Comparison of ENCODE assay signal across 8 mouse cellular contexts in the genomic region with DNA sequence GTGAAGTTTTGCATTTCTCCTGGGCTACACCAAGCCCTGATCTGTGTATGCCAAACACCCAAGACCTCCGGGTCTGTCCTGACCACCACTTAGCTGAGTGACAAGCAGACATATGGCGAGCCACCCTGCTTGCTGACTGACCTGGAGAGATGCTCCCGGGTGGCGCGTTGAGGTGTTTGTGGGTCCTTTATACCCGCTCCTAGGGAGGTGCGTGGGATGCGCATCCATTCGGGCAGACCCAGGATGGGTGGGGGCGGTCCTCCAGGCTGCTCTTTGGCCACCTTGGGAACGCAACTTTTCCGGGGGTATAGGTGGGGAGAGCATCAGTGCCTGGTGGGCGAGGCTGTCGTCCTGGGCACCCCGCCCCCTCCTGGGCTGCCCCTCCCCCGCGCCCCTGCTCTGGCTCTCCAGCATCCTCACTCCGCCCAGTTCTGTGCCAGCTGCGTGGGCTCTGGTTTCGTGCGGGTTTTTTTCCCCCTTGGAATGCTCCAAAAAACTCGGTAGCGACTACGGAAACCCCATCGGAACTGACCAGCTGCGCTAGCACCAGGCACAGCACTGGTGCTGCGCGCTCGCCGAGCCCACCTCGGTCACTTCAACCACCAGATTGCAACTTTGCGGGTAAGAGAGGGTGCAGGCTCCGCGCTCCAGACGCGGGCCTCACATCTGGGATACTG. TPM values are rescaled to one million over a fixed set of nuclear protein-coding genes. Genes with fewer than 3 reads are reported as not detected.
DNase-seq lines count a peak whose midpoint lies in the region; ATAC-seq and TF ChIP-seq lines count a peak whose summit lies in the region.

A gene (plus strand): TSS at position 397 of the 677 bp plus-strand sequence.

- TF ChIP-seq CTCF in kidney, postnatal 0 days (IDR thresholded peaks at IDR 0.05; ENCODE audit: low read depth) = no peak; the same call in 1 of the 2 replicates

- H3K27me3 ChIP-seq in kidney, postnatal 0 days (ENCODE audit: insufficient read depth, low read length) = peaks cover 13% of the 10 kb centered on the region
- H3K27me3 ChIP-seq in embryonic facial prominence, embryonic 10.5 days (replicated peaks; ENCODE audit: low read depth, poor library complexity, severe bottlenecking) = peaks cover 42% of the 10 kb centered on the region
- H3K27me3 ChIP-seq in hindbrain, embryonic 10.5 days (ENCODE audit: insufficient read depth, poor library complexity, severe bottlenecking) = peaks cover 41% of the 10 kb centered on the region
- peaks cover 43% of the 10 kb centered on the region for H3K27me3 ChIP-seq in limb, embryonic 10.5 days (ENCODE audit: low read depth, poor library complexity, severe bottlenecking)

- H3K9me3 ChIP-seq in kidney, postnatal 0 days (replicated peaks; ENCODE audit: low read length) = no peaks in the 10 kb centered on the region
- H3K9me3 ChIP-seq in embryonic facial prominence, embryonic 10.5 days = no peaks in the 10 kb centered on the region
- H3K9me3 ChIP-seq in hindbrain, embryonic 10.5 days = no peaks in the 10 kb centered on the region
- no peaks in the 10 kb centered on the region for H3K9me3 ChIP-seq in limb, embryonic 10.5 days (replicated peaks)

- H3K36me3 ChIP-seq in kidney, postnatal 0 days (ENCODE audit: insufficient read depth, low read length) = no peaks in the 10 kb centered on the region
- H3K36me3 ChIP-seq in embryonic facial prominence, embryonic 10.5 days (replicated peaks) = no peaks in the 10 kb centered on the region
- H3K36me3 ChIP-seq in hindbrain, embryonic 10.5 days = no peaks in the 10 kb centered on the region
- H3K36me3 ChIP-seq in limb, embryonic 10.5 days = no peaks in the 10 kb centered on the region

- H3K27ac ChIP-seq in kidney, postnatal 0 days = no peak within 1 kb of the TSS
- H3K27ac ChIP-seq in embryonic facial prominence, embryonic 10.5 days (replicated peaks) = no peak within 1 kb of the TSS; the same call in 1 of the 2 replicates
- peak within 1 kb of the TSS; percentile 35; the same call in 1 of the 2 replicates for H3K27ac ChIP-seq in hindbrain, embryonic 10.5 days
- no peak within 1 kb of the TSS for H3K27ac ChIP-seq in limb, embryonic 10.5 days

- under 1% methylated on average over 36 of the region's 36 CpGs for WGBS in kidney, postnatal 0 days
- WGBS in embryonic facial prominence, embryonic 10.5 days = under 1% methylated on average over 36 of the region's 36 CpGs
- WGBS in hindbrain, embryonic 10.5 days = under 1% methylated on average over 35 of the region's 36 CpGs
- under 1% methylated on average over 35 of the region's 36 CpGs for WGBS in limb, embryonic 10.5 days

- H3K4me3 ChIP-seq in kidney, postnatal 0 days (replicated peaks; ENCODE audit: low read depth, low read length) = peak within 1 kb of the TSS; percentile 41
- peak within 1 kb of the TSS; percentile 65 for H3K4me3 ChIP-seq in embryonic facial prominence, embryonic 10.5 days
- H3K4me3 ChIP-seq in hindbrain, embryonic 10.5 days = peak within 1 kb of the TSS; percentile 63
- H3K4me3 ChIP-seq in limb, embryonic 10.5 days = peak within 1 kb of the TSS; percentile 54

- H3K9ac ChIP-seq in kidney, postnatal 0 days (ENCODE audit: low read depth, low read length) = no peak within 1 kb of the TSS

- H3K4me2 ChIP-seq in kidney, postnatal 0 days (ENCODE audit: low read length) = peak within 1 kb of the TSS; percentile 79

- H3K4me1 ChIP-seq in kidney, postnatal 0 days (replicated peaks; ENCODE audit: insufficient read depth, low read length) = peaks cover 19% of the 10 kb centered on the region
- peaks cover 26% of the 10 kb centered on the region for H3K4me1 ChIP-seq in embryonic facial prominence, embryonic 10.5 days
- H3K4me1 ChIP-seq in hindbrain, embryonic 10.5 days (replicated peaks) = peaks cover 23% of the 10 kb centered on the region
- H3K4me1 ChIP-seq in limb, embryonic 10.5 days = peaks cover 23% of the 10 kb centered on the region

- ATAC-seq in kidney, postnatal 0 days (replicated peaks; ENCODE audit: low FRiP score, low read depth) = peak; percentile 52

- DNase-seq in kidney, postnatal 0 days (ENCODE audit: low spot score) = peak; percentile 19
- DNase-seq in kidney, adult 8-10 months = no peak
- peak; percentile 53 for DNase-seq in embryonic facial prominence, embryonic 10.5 days (ENCODE audit: low spot score)
- peak; percentile 45 for DNase-seq in hindbrain, embryonic 10.5 days (ENCODE audit: low spot score)
- DNase-seq in limb, embryonic 10.5 days (ENCODE audit: low spot score) = peak; percentile 61
- DNase-seq in right cerebral cortex, adult 18-20 months = peak; percentile 43
- DNase-seq in spleen, postnatal 14 days (ENCODE audit: low spot score in 2 of 2) = no peak
- no peak for DNase-seq in cerebellum, adult 8-10 months

RNA-seq across cellular contexts. Expression of the gene that starts here (rescaled TPM):
- 0.63 and 0.64 TPM in 2 replicates for polyA plus RNA-seq in kidney, postnatal 0 days (2015; fragmentation: Nextera tagmentation; extraction: Ambion mirVana)
- 0.52 and 0.59 TPM in 2 replicates for polyA plus RNA-seq in embryonic facial prominence, embryonic 10.5 days (2016; fragmentation: Nextera tagmentation; extraction: Ambion mirVana)
- 0.27 and 0.41 TPM in 2 replicates for polyA plus RNA-seq in hindbrain, embryonic 10.5 days (2016; fragmentation: Nextera tagmentation; extraction: Ambion mirVana)
- 0.15 and 0.48 TPM in 2 replicates for polyA plus RNA-seq in limb, embryonic 10.5 days (2016; fragmentation: Nextera tagmentation; extraction: Ambion mirVana)

Comparison
In these comparisons a context has a peak if more than half of its experiments do, and no peak if none do; other contexts are left out.
1. Peak in DNase-seq, ATAC-seq, H3K4me3 ChIP-seq and H3K4me2 ChIP-seq in kidney, postnatal 0 days; RNA of the gene not detected or under 1 TPM.
2. Peak in DNase-seq and H3K4me3 ChIP-seq in embryonic facial prominence, embryonic 10.5 days; RNA of the gene not detected or under 1 TPM.
3. Peak in DNase-seq, H3K4me3 ChIP-seq and H3K27ac ChIP-seq in hindbrain, embryonic 10.5 days; RNA of the gene not detected or under 1 TPM.
4. Peak in DNase-seq and H3K4me3 ChIP-seq in limb, embryonic 10.5 days; RNA of the gene not detected or under 1 TPM.